Mouse (Mus musculus) embryo, embryonic 9.5 days (tissue): Measurements from ENCODE around the gene Gm6526.
"Not testable (repeated sequence)": the region's sequence is repeated elsewhere in the genome, so short reads cannot be mapped to it uniquely, and the experiment has no call there.

ENCODE experiments used
- DNase-seq: peaks from one replicate; pipeline ENCODE4 v3.0.0-alpha.2; 2017; ENCODE audit errors: extremely low spot score

The Gm6526 gene

DNA sequence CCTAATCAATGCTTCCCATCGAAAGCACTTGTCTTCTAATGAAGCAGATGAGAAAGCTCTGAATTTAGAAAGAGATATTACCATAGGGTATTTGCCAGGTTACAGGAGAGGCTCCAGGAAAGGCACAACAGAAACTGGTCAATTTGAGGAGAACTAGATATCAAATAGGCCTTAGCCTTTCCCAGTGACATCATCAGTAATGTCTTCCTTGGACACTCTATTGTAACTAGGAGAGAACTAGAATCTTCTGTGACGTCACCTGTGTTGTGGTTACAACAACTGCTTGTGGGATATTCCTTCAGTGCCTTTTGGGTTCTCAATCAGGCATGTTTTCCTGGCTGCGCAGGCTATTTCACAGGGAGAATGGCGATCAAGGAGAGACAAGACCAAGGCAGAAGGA lies at the start of gene Gm6526:
Gene Gm6526, plus strand, starts transcription at position 301 of the 400 bp plus-strand sequence.
- DNase-seq: not testable (repeated sequence)

DNA sequence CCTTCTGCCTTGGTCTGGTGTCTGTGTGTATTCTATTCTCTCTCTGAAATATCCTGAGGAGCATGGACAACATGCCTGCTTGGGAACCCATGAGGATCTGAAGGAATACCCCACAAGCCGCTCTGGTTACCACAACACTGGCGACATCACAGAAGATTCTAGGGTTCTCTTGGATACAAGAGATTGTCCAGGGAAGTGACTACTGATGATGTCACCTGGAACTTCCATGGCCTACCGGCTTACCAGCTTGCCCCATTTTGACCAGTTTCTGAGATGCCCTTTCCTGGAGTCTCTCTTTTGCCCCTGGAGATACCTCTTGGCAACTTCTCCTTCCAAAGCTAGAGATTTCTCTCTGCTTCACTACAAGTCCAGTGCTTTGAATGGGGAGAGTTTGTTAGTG lies 20.3 kb upstream of the Gm6526 start, which contains the start of gene Gm16506:
Gene Gm16506, minus strand, starts transcription at position 101 of the 400 bp plus-strand sequence.
- not testable (repeated sequence) for DNase-seq

DNA sequence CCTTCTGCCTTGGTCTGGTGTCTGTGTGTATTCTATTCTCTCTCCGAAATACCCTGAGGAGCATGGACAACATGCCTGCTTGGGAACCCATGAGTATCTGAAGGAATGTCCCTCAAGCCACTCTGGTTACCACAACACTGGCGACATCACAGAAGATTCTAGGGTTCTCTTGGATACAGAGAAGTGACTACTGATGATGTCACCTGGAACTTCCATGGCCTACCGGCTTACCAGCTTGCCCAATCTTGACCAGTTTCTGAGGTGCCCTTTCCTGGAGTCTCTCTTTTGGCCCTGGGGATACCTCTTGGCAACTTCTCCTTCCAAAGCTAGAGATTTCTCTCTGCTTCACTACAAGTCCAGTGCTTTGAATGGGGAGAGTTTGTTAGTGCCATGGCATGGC lies 37.0 kb downstream of the Gm6526 start, which contains the start of gene Gm8180:
Gene Gm8180, minus strand, starts transcription at position 101 of the 400 bp plus-strand sequence.
- DNase-seq: not testable (repeated sequence)

DNA sequence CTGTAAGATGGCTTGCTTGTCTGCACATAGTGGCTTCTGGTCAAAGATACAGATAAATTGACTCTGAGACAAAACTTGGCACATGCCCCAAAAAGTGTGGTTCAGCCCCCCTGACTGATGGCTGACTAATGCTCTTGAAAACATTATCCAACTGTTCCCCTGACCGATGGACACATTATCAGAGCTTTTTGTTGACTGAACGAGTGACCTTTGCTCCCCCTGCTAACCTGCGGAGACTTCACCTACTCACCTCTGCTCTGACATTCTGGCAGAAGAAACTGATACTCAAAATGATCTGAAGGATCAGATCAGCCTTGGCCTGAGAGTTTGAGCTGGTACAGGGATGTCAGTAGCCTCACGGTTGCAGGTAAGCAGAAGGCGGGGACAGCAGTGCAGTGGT lies 46.1 kb downstream of the Gm6526 start:
- not testable (repeated sequence) for DNase-seq

DNA sequence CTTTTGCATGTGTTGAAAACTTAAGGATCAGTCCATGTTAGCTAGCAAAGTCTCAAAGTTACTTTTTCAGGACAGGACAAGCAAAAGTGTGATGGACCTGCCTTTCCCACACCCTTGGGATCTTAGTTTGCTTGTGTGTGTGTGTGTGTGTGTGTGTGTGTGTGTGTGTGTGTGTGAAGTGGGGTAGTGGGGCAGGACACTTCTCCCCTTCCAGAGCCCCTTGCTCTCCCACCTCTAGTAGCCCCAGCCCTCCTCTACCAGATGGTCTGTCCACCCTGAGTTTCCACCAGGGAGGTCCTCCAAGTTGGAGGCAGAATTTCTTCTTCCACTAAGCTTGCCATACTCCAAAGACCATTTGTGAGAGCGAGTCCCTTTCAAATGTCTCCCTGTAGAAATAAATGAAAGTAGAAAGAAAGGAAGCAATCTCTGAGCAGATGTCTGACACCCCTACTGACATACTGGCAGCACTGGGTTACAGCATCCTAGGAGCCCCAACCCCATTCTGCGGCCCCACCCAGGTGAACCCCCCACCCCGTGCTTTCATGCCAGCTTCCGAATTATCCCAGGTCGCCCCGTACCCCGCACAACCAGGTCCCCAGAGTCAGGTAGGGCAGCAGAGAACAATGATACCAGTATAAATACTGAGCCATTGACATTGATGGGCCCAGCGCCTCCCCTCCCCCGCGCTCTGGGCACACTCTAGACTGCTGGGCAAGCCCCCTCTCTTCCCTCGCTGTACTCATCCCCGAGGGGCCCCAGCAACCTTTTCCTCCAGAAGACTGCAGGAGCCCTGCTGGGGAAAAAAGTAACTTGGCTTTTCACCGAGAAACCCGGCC lies 48.6 kb downstream of the Gm6526 start:
- no peak for DNase-seq

DNA sequence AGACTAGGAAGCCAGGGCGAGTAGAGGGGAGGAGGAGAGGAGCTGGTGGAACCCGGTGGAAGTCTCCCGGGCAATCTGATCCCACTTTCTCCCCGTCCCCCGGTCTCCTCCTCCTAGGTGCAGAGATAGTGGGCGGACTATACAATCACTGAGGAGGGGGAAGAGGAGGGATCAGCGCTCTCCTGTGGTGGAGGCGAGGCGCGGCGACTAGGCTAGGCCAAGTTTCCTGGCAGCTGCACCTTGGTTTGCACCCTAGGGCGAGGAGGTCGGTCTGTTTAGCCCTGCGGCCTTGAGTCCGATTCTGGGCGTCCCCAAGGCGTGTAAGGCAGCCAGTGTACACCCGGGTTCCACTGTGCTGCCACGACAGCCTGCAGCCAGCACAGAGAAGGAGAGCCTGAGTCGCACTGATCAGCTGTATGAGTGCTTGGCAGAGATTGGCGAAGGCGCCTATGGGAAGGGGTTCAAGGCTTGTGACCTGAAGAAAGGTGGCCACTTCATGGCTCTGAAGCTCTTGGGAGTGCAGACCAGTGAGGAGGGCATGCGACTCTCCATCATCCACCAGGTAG lies 49.3 kb downstream of the Gm6526 start:
- peak; percentile 53 for DNase-seq

DNA sequence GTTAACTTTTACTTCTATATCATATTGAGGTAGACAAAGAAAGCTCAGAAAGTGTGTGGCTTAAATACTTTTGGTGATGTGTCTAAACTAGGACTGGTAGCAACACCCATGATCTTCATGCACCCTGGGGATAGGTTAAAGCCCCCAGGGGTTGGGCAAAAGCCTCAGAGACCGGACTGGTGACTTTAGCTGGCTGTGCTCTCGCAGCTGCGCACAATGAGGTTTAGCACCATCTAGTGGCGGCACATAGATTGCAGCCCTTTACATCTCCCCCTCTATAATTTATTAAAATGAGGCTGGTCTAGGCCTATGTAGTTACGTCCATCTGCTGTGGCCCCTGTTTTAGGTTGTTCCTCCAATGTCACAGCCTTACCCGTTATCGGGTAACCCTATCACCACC lies 56.8 kb downstream of the Gm6526 start:
- not testable (repeated sequence) for DNase-seq
